Mouse (Mus musculus): ENCODE measurements around the gene Esam. TPM values are rescaled to one million over a fixed set of nuclear protein-coding genes. Genes with fewer than 3 reads are reported as not detected.

Esam gene
- 22.3 and 22.6 TPM in 2 replicates for polyA plus RNA-seq (2012; rRNA removed)

DNA sequence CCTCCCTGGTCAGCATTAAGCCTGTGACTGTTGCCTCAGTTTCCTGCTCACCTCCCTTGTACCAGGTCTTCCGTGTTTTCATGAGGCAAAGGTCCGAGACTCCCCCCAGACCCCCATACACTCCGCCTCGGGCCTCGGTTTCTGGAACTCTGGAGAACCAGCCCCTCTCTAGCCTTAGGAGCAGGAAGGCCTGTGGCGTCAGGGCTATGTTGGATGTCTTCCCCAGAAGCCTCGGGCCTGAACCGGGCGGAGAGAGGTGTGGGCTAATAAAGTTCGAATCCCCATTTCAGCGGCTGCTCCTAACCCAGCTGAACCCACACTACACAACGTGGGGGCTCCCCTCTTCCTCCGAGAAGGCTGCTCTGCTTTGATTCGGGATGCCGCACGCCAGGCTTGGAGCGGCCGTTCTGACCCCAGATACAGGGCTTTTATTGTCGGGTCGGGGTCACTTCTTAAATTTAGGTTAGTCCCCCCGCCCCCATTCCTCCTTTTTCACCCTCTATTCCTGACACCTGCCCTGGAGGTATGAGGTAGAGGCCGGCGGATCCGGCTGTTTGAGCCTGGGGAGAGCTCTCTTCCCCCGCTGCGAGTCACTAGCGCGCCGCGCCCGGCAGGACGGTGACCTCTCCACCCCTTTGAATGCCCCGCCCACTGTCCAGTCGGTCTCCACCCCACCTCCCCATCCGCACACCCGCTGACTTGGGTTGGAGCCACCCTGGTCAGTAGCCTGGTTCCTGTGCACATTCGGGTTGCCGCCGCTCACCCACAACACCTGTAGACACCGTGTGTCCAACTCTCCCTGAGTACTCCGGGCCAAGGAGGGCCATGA, at the start of gene Esam:
Esam (plus strand) TSS at position 683 of the 829 bp plus-strand sequence.

DNA sequence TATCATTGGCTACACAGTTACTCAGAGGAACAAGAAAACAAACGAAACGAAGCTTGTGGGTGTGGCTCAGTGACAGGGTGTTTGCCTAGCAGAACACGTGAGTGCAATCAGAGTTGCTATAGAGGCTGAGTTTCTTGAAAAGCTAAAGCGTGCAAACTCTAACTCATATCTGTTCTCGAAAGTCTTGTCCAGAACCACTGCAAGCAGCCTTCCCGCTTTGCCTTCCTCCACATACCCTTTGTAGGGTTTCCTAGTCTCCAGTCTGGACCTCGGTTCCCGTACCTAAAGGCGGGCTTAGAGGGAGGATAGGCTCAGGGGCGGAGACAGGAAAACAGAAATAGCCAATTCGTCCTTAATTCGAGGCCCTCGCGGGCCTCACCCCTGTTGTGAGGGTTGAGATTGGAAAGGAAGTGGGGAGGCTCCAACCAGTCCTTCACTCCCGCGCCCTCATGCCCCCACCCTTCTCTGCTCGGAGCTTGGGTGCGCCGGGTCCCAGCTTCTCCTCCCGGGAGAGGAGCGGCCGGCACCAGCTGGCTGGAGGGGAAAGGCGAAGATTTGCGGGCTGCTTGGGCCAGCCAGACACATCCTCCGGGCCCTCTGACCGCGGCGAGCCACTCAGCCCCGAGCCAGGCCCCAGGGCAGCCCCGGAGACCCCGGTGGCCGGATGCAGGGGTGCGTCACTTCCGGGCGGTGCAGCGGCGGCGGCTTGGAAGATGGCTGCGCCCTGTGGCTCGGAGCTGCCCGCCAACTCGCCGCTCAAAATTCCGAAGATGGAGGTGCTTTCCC, 39.1 kb upstream of the Esam start, which contains the start of gene Msantd2:
Msantd2 (plus strand) TSS at position 709 of the 786 bp plus-strand sequence.

DNA sequence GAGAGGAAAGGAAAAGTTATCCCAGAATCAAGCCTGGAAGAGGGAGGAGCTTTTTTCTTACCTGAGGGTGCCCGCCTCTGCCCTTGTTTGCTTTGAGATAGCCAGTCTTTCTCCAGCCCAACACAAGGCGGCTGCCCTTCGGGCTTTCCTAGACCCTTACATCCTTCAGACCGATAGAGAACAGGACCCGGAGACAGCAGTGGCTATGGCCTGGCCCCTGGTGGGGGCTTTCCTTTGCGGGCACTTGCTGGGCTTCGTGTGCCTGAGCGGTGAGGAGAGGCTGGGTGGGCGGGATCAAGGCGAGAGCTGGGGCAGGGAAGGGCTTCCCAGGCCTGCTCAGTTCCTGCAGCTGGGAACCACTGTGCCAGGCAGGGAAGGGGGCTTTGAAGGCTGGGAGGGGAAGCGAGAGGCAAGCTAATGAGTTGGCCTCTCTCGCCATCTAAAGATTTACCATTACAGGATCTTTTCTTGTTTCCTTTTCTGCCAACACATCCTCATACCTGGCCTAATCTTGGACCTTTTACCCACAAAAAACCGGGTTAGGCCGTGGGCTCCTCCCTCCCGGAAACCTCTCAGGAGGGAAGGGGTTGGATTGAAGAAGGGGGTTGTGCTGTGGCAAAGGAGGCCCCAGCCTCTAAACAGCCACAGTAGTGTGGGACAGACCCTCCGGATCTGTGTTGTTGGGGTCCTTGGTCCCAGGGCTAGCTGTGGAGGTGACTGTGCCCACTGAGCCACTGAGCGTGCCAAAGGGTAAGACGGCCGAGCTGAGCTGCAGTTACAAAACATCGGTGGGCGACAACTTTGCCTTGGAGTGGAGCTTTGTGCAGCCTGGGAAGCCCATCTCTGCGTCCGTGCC, 11.5 kb downstream of the Esam start, which contains the start of gene Vsig2:
Vsig2 (plus strand) TSS at position 86 of the 856 bp plus-strand sequence.

DNA sequence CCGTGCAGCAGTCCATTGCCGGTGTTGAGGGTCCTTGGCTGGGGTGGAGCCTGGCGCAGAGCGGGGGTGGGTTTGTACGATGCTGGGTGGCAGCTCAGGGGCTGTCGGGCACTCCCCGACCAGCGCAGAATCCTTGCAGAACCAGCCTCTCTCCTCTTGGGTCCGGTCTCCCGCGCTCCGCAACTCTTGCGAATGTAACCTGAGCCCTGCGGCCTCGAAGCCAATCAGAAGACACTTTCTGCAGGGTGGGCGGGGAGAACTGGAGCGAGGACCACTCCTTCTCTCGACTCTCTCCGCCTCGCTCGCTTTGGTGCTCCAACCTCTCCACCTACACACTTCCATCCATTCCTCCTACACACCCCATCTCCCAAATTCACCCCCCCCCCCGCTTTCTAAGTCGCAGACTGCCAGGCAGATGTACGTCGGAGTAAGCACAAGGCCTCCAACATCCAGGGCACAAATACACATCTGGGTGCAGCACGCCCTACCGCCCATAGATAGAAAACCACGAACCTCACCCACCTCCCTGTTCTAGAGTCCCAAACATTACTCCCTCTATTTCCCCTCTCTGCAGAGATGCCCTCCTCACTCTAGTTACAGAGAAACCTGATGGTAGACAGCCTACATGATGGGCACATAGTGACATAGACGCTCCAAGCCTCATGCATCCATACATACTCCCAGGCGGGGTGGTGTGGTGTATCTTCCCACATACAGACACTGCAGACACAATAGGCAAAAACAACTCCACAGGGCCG, 24.8 kb downstream of the Esam start, which contains the start of gene Nrgn:
Nrgn (minus strand) TSS at position 369 of the 758 bp plus-strand sequence.

DNA sequence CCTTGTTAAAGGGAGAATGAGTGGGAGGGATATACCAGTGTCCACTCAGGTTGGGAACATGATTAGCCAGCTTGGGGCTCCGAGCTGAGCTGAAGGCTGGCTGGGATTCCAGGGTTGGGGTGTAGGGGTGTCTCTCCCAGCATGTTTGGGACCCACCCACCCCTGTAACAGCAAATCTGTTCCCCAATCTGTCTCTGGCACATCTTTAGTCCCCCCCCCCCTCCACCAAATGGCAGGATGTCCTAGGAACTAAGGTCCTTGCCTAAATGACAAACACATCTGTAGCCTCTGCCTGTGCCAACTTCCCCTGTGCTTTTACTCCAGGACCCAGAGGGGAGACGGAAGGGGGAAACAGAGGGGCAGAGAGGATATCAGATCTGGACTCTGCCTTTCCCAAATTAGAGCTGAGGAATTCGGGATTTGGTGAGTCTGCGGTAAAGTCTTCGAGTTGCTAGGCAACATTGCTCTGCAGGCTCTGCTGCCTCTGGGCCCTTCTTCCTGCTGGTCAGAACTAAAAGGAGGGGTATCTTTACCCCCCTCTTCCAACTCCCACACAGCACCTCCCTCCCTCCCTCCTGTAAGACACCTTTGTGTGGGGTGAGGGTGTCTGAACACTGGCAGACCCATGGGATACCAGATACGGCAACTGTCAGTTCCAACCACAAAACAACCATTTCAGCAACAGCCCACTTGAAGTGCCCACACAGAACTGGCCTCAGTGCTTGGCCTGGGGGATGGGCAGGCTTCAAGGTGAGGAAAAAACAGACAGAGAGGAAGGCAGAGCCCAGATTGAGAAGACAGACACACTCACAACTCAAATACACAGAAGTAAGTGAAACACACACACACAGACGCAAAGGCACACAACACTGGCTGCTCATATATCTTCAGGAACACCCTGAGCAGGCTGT, 27.2 kb downstream of the Esam start, which contains the start of gene Siae:
Siae (plus strand) TSS at position 861 of the 911 bp plus-strand sequence.

Other genes with a start within 250 kb of the Esam start
- 3.3 and 4.1 TPM in 2 replicates for gene Ccdc15, start 179.6 kb upstream of the Esam start, polyA plus RNA-seq (2012; rRNA removed)
- 0.04 and 0.07 TPM in 2 replicates for gene Hepacam, start 160.7 kb upstream of the Esam start, polyA plus RNA-seq (2012; rRNA removed)
- 4.5 and 5.6 TPM in 2 replicates for gene Robo4, start 126.2 kb upstream of the Esam start, polyA plus RNA-seq (2012; rRNA removed)
- 97.5 and 99.1 TPM in 2 replicates for gene Robo3, start 94.8 kb upstream of the Esam start, polyA plus RNA-seq (2012; rRNA removed)
- 91.0 and 94.0 TPM in 2 replicates for gene Msantd2, start 38.8 kb upstream of the Esam start, polyA plus RNA-seq (2012; rRNA removed)
- 3.1 and 4.1 TPM in 2 replicates for gene Vsig2, start 11.2 kb downstream of the Esam start, polyA plus RNA-seq (2012; rRNA removed)
- gene Nrgn, start 24.8 kb downstream of the Esam start, polyA plus RNA-seq (2012; rRNA removed), result 3.6 and 4.1 TPM in 2 replicates
- 5.0 and 6.0 TPM in 2 replicates for gene Siae, start 27.6 kb downstream of the Esam start, polyA plus RNA-seq (2012; rRNA removed)
- 9.5 and 32.0 TPM in 2 replicates for gene Spa17, start 85.6 kb downstream of the Esam start, polyA plus RNA-seq (2012; rRNA removed)
- gene Tbrg1, start 129.2 kb downstream of the Esam start, polyA plus RNA-seq (2012; rRNA removed), result 61.0 and 73.8 TPM in 2 replicates
- gene Panx3, start 141.2 kb downstream of the Esam start, polyA plus RNA-seq (2012; rRNA removed), result 0.11 and 0.31 TPM in 2 replicates
- gene Olfr160, start 188.2 kb downstream of the Esam start, polyA plus RNA-seq (2012; rRNA removed), result not detected in 2 replicates
- not detected in 2 replicates for gene Olfr874, start 217.0 kb downstream of the Esam start, polyA plus RNA-seq (2012; rRNA removed)
- gene Olfr875, start 243.8 kb downstream of the Esam start, polyA plus RNA-seq (2012; rRNA removed), result not detected in 2 replicates